Mouse (Mus musculus) frontal cortex, postnatal 25 days (tissue): Measurements from ENCODE around the gene Clmp.

Experiments
- DNase-seq, 2 experiments: peaks; one replicate each; pipeline ENCODE4 v3.0.0; 2022; ENCODE audit warnings: low spot score in 2 of 2

Clmp gene

GRCm38 (mm10) chr9:40693026-40693425 is 7.3 kb downstream of the Clmp start:
- no peak for DNase-seq

DNA sequence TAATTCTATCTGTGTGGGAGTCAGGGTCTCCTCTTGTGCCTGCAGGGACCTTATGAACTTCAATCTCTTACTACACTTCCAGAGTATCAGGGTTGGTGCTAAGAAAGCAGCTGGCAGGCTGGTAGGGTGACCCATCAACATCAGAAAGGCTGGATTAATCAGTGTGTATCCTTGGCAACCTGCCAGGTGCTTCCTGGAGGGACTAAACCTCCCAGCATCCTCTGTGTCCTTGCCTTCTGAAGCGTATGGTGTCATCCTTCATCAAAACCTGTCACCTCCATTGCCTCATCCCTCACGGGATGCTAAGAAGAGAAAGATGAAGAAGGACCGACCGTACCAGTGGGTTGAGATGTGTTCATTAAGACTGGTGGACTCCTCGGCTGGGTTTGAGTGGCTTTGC is 8.0 kb downstream of the Clmp start:
- no peak for DNase-seq

DNA sequence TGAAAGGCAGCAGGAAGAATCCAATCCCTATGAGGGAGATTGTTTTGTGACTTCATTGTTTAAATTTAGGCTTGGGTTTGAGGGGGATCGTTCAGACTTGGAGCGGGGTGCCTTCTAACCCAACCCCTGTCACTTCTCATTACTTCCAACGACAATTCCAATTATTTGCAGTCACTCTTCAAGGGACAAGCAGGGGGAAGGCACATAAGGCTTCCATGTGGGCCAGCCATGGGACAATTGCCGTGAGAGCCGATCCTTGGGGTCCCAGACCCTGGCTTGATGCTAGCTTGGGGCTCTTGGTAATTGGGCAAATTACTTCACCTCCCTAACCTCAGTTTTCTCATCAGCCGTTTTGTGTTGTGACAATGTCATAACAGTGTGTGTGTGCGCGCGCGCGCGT is 8.5 kb downstream of the Clmp start:
- DNase-seq, result no peak

GRCm38 (mm10) chr9:40696086-40696485 is 10.3 kb downstream of the Clmp start:
- no peak for DNase-seq

DNA sequence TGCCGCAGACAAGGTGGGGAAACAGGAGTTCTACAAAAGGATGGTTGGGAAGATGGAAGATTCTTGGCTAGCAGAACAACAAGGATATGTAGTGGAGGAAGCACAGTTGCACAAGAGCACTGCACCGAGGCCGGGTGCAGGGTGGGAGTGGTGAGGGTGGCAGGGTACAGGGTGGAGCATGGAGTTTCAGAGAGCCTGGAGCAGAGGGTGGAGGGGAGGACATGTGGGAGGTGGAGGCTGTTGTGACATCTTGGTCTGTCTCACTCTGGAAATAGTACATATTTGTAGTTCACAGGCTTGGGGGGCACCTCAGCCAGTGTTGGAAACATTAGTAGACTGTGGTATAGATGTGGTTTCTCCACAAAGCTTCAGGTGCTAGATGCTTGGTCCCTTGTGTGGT is 13.4 kb downstream of the Clmp start:
- DNase-seq, result no peak

DNA sequence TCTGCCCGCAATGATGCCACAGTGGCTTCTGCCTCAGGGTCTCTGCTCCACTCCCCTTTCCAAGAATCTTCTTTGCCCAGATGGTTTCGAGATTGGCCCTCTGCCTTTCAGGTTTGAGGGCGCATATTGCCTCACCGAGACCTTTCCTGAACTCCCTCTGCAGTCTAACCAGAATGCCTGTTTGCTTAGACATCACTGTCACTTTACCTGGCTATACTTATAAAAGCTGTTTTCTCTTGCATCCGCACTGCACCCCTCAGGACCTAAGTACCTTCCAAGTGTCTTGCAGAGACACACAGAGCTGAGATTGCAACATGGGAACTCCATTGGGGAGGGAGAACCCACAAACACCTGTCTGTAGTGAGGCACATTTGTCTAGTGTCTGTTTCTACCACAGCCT is 14.5 kb downstream of the Clmp start:
- DNase-seq, result no peak

- DNase-seq, result no peak
Observed at GRCm38 (mm10) chr9:40704364-40705276, 18.9 kb downstream of the Clmp start.

DNA sequence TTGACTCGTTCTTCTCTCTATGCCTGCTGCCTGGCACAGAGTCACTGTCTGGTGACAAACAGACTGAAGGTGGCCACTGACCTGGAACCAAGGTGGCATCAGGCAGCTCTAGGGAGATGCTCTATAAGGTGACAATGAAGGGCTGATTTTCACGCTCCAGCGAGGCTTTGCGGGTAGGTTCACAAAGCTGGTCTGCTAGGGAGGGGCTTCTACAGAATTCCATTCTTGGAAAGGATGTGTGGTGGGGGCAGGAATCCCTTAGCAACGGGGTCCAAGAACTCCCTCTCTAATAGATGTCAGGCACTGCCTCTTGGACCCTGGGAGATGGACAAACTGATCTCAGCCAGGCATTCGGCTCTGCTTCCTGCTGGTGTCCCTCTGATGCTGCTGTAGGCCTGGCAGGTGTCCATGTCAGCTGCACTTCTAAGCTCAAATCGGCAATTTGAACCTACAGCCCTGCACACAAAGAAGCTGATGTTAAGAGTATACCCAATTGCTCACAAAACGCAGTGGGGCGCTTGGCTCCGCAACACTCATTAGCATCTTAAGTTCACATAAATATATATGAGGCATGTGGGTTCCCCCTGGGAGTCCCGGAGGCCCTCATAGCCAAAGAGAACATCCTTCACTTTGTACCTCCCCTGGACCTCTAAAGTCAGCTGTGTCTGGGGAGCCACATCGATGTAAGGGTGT is 22.8 kb downstream of the Clmp start:
- no peak for DNase-seq

- no peak for DNase-seq
Observed at GRCm38 (mm10) chr9:40709141-40709537, 23.4 kb downstream of the Clmp start.

DNA sequence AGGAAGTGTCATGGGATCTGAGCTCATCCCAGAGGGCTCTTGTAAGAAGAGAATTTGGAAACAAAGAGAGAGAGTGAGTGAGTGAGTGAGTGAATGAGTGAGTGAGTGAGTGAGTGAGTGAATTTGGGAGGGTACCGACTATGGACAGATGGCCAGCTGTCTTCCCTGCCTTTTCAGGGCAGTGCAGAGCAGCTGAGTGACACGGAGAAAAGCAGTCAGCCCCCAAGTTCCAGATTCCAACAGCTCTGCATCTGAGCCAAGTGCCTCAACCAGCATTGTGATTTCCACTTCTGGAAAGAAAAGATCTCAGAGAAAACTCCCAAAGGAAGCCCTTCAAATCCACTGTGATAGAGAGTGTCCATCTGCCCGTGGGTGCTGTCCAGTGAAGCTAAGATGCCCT is 23.8 kb downstream of the Clmp start:
- DNase-seq, result no peak

- DNase-seq, result no peak
Observed at GRCm38 (mm10) chr9:40709991-40710390, 24.2 kb downstream of the Clmp start.

DNA sequence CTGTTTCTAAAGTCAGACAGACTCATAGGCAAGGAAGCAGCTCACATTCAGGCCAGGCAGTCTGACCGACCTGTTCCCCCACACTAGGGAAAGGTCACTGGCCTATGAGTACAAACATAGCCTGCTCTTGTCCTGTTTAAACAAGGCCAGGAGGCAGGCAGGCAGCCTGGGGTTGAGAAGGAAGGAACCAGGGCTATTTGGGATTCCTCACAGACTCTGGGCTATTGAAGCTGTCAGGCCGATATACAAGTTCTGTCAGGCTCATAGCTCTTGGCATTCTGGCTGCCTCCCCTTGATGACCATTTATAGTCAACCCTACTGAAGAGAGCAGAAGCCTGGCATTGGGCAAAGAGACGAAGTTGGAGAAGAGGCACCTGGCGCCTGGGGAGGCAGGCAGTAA is 25.9 kb downstream of the Clmp start:
- DNase-seq, result no peak

- DNase-seq, result no peak
Observed at GRCm38 (mm10) chr9:40717182-40717874, 31.6 kb downstream of the Clmp start.

DNA sequence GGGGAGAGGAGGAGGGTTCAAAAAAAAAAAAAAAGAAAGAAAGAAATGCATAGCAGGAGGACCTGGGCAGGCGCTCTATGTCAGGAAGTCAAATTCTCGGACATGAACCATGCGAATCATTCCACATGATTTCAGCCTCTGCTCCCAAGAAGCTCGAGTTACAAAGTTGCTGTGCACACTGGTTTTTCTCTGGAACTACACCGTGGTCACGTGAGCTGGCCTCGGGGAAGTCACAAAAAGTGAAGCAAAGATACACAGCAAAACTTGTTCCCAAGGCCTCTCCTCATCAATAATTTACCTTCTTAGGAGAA is 32.1 kb downstream of the Clmp start:
- DNase-seq, result no peak

DNA sequence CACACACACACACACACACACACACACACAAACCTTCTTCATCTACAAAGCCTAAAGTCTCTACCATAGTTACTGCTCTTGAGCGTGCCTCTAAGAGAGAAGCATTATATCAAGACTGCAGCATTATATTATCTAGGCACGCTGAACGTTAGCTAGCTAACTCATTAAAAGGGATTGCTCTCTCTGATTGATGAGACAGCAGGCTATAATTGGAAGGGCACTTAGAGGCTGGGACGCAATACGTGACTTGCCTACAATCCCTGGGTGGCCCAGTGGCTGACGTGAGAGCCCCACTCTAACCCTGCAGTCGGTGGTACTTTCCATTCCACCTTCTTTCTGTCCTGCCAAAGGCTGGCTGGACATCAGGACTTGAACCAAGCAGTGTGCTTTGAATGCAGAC is 35.1 kb downstream of the Clmp start:
- DNase-seq, result no peak

DNA sequence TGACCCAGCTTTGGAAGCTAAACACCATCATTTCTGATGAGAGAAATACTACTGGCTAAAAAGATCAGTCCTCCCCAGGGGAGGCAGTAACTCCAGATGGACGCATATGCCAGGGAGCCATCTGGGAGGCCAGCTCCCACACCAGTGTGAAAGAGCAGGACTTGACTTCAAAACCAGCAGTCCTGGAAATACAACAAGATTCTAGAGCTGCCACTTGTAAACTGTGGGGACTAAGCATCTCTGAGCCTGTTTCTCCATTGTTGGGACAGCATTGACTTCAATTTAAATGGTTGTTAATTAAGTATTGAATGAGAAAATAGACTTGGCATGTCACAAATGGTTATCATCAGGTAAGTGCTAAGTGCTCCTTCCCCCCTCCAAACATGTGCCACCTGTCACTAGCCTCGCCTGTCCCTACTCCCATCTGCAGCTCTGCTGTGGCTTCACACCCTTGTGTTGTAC is 37.6 kb downstream of the Clmp start:
- no peak for DNase-seq

DNA sequence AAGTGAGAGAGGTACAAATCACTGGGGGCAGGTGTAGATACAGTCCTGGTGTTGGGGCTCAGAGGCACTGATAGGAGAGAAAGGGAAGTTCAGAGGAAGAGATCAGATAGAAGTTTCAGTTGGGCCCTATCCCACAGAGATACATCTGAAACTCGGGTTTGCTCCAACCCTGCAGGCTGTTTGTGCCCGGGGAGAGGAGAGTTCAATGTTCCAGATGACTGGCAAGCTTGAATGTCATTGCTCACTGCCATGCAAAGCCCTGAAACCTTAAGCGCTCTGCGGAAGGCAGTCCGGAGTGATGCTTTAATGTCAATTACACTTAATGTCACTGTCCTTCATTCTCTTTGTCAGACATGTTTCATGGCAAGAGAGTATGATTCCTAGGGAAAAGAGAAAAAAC is 39.2 kb downstream of the Clmp start:
- no peak for DNase-seq

DNA sequence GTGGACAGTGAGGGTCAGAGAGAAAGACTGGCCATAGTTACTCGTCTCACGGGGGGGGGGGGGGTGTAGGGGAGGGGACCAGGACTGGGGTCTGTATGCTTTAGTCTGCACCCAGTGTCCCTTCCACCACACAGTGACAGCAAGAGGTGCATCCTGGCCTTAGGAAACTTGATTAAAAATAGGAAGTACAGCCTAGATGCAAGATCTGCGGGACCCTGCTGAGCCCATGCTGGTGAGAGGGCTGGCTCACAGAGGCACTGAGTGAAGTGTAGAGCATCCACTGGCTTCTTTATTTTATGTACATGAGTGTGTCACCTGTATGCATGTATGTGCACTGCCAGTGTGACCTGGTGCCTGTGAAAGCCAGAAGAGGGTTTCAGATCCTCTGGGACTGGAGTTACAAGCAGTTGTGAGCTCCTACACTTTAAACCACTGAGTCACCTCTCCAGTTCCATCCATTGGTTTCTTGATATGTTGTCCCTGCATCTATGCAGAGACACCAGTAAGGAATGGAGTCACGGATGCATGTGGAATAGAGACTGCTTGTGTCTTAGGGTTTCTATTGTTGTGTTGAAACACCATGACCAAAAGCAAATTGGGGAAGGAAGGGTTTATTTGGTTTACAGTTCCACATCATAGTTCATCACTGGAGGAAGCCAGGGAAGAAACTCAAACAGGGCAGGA is 41.5 kb downstream of the Clmp start:
- DNase-seq, result no peak

GRCm38 (mm10) chr9:40727824-40728495 is 42.2 kb downstream of the Clmp start:
- no peak for DNase-seq

- no peak for DNase-seq
Observed at GRCm38 (mm10) chr9:40730302-40730700, 44.5 kb downstream of the Clmp start.
